Mouse (Mus musculus): ENCODE data around the gene Tacc2.

Gene Tacc2

GRCm38 (mm10) chr7:130613973-130614372, 36.7 kb downstream of the Tacc2 start:
- DNase-seq (ENCODE audit: low read depth, low spot score): no peak

GRCm38 (mm10) chr7:130617591-130617990, 40.4 kb downstream of the Tacc2 start:
- DNase-seq (ENCODE audit: low read depth, low spot score): no peak

DNA sequence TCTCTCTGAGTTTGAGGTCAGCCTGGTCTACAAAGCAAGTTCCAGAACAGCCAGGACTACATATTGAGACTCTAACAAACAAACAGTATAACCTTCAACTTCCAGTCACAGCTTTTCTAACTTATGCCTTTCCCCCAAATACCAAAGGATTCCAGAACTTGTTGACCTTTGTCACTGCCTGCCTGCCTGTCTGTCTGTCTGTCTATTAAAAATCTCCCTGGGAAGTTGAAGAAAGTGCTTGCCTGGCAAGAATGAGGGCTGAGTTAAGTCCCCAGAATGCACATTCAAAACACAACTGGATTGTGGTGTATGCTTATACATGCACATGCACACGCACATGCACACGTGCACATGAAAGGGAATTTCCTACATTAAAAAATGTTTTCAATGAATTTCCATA, 43.8 kb downstream of the Tacc2 start:
- DNase-seq (ENCODE audit: low read depth, low spot score): no peak

GRCm38 (mm10) chr7:130621953-130622352, 44.7 kb downstream of the Tacc2 start:
- DNase-seq (ENCODE audit: low read depth, low spot score): no peak

DNA sequence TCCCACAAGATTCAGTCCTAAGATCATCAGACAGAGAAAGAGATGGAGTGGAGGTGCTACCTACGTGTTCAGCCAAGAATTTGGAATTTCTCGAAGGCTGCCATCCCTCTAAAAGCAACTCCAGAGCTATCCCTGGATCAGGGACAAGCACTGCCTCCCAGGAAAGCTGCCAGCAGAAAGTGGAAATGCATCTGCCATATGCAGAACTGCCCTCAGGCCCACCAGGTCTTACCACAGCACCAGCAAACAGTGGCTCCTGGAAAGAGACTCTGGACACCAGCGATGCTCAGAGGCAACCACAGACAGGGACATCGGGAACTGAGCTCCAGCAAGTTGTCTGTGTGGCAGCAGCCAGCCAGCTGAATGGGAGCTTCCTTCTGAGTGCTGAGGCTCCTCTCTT, 45.1 kb downstream of the Tacc2 start:
- no peak for DNase-seq (ENCODE audit: low read depth, low spot score)

DNA sequence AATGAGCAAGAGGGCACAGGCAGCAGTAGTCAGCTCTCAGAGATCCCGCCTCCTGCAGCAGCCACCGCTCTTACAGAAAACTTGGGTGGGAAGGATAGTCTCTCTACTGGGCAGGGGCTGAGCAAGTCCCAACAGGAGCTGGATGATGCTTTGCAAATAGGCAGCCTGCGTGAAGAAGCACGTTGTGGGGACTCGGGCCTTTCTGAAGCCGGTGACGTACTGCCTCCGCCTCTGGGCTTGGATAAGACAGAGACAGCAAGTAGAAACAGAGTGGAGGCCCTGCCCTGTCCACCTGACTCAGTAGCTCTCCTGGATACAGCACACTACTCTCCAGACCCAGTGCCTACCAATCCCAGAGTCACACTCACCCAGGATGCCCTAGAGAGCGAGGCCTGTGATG, 47.1 kb downstream of the Tacc2 start:
- no peak for DNase-seq (ENCODE audit: low read depth, low spot score)

GRCm38 (mm10) chr7:130625361-130625760, 48.1 kb downstream of the Tacc2 start:
- no peak for DNase-seq (ENCODE audit: low read depth, low spot score)

DNA sequence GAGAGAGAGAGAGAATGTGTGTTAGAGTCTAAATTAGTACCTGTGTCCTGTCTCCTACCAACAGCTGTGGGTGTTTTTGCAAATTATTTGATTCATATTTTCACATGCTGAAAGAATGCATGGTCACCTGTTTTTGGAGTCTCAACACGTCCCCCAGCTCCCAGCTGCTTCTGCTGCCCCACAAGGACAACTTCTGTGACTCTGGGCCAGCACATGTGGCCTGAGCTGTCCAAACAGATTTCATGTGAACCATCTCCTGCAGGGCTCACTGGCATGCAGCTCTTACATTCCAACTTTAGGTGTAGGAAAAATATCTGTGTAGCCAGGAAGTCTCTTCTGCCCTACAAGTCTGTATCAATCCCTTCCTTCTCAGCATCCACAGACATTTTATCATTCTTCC, 51.4 kb downstream of the Tacc2 start:
- no peak for DNase-seq (ENCODE audit: low read depth, low spot score)

DNA sequence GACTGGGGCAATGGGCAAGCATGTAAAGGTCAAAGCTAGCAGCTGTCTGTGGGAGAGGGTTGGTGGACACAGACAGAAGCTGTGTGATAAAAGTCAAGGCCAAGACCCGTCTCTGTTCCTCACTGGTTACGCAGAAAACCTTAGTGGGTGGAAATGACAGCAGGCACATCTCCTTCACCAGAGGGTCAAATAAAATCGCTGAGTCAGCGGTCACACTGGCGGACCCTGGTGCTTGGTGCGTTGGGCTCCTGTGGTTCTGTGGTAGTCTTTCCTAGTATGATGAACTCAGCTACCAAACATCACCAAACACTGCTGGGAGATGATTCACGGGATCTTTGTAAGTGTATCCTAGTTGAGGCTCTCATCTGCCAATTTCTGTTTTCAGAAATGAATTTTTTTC, 52.8 kb downstream of the Tacc2 start:
- DNase-seq (ENCODE audit: low read depth, low spot score): no peak

DNA sequence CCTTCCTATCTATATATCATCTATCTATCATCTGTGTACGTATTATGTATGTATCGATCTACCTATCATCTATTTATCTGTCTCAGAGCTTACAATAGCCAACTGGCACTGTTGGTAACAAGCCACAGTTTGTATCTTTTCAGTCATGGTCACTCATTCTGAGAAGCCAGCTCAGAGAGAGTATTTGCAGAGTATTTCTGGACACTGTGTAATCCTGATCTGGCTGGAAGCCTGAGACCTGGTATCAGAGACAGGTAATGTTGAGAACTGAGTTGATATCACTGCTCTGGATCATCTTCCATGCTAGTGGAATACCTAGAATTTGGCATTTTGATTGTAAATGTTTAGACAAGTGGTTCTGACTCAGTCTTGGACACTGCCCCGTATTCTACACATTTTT, 53.7 kb downstream of the Tacc2 start:
- DNase-seq (ENCODE audit: low read depth, low spot score): no peak

GRCm38 (mm10) chr7:130631553-130632378, 54.5 kb downstream of the Tacc2 start:
- DNase-seq (ENCODE audit: low read depth, low spot score): no peak

DNA sequence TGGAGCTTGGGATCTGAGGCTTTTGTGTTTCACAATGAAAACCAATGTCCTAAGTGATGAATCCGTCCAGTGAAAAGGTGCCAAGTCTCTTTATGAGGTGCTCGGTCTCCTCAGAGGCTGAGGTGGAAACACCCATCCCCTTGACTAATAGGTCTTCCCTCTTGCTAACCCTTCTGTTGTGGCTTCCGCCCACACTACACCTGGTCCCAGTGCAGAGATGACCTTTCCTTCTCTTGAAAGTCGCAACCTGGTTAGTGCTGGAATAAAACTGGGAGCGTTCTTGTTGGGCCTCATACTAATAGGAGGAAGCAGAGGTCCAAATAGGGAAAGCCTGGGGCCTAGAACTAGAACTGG, 55.1 kb downstream of the Tacc2 start:
- no peak for DNase-seq (ENCODE audit: low read depth, low spot score)

GRCm38 (mm10) chr7:130634259-130634871, 57.1 kb downstream of the Tacc2 start:
- no peak for DNase-seq (ENCODE audit: low read depth, low spot score)

DNA sequence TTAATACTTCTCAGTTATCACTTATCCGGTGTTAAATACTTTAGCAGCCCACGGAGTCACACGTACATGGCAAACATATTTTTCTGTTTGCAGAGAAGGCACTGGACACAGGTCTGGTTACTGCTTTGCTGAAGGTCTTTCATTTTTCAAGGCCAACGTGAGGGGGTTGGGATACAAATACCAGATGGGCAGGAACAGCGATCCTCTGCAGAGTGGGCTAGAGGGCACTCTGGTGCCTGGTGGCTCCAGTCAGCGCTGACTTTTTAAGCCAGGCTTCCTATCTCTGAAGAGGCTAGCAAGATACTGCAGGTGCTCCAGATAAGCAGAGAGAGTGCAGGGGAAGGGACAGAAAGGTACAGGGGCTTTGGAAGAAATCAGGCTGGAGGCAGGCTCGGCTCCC, 58.0 kb downstream of the Tacc2 start:
- no peak for DNase-seq (ENCODE audit: low read depth, low spot score)

DNA sequence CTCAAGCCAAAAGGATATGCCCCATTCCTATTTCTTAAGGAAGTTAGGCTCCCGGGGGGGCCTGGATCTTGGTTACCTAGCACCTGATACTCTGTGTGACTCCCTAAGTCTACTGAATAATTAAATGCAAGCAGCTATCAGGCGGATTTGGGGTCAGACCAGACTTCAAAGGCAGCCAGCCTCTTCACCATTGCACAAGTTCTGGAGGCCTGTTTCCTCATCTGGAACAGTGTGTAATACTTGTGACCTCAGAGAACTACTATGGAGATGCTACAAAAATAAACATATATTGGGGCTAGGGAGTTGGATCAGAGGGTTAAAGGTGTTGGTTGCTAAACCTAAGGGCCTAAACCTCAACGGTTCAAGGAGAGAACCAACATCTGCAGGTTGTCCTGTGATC, 59.0 kb downstream of the Tacc2 start:
- DNase-seq (ENCODE audit: low read depth, low spot score): no peak

- DNase-seq (ENCODE audit: low read depth, low spot score): no peak
Measured at GRCm38 (mm10) chr7:130636902-130637301, 59.7 kb downstream of the Tacc2 start.

GRCm38 (mm10) chr7:130637811-130638210, 60.6 kb downstream of the Tacc2 start:
- no peak for DNase-seq (ENCODE audit: low read depth, low spot score)

- DNase-seq (ENCODE audit: low read depth, low spot score): no peak
Measured at GRCm38 (mm10) chr7:130640681-130641080, 63.4 kb downstream of the Tacc2 start.

DNA sequence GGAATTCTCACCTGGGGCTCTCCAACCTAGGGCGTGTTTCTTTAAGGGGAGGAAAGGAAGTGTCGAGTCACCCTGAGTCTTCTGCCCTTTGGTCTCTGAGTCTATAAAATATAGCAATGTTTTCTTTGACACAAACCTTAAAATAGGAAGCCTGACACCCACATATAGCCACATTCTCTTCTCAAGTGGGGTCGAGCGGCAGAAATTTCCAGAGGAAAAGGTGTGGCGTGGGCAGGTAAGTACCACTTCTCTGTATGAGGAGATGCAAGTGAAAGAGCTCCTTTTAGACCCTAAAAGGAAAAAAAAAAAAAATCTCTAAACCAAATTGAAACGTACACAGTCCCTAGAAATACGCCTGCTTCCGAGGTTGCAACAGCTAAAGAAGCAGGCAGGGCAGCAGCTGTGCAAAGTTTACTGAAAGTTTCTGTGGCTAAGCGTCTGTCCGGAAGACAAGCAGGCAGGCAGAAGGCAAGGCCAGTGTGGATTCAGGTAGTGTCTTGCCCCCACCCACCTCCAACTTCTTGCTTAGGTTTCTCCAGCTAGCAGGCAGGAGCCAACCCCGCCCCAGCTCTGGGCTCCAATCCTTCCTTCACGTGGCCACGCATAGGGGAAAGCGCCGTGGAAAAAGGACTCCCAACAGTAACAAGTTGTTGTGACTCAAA, 68.2 kb downstream of the Tacc2 start:
- DNase-seq (ENCODE audit: low read depth, low spot score): no peak

- DNase-seq (ENCODE audit: low read depth, low spot score): no peak
Measured at GRCm38 (mm10) chr7:130645994-130646761, 68.9 kb downstream of the Tacc2 start.

- DNase-seq (ENCODE audit: low read depth, low spot score): no peak
Measured at GRCm38 (mm10) chr7:130646762-130647139, 69.5 kb downstream of the Tacc2 start.

DNA sequence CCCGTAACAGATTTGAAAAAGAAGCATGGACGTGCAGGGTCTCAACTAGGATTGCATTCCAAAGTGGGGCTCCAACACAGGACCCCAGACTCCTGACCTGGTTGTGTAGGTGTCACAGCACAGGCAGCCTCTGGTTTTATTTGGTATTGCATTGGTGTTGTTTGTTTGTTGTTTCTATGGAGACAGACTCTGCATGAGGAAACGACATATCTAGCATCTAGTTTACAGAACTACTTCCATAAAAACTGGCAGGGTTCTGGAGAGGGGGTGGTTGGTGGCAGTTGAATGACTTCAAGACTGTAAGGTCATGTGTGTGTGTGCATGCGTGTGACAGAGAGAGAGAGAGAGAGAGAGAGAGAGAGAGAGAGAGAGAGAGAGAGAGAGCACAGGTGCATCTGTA, 70.8 kb downstream of the Tacc2 start:
- DNase-seq (ENCODE audit: low read depth, low spot score): no peak

All from c-Kit-negative CD71-positive TER-119-positive erythroid progenitor cells, embryonic 14.5 days (primary cell).